Mouse (Mus musculus) liver, embryonic 18 days (tissue): ENCODE data around the gene Ndfip2. TPM values are rescaled to one million over a fixed set of nuclear protein-coding genes. Genes with fewer than 3 reads are reported as not detected.

Experiments used
- polyA plus RNA-seq: library from polyadenylated mRNA; depleted of rRNA; stranded (reverse); fragments of >200 nt; gene quantifications from 2 replicates; pipeline ENCODE4 v1.2.3, GENCODE M21; 2012; rRNA removed

Ndfip2 gene
- 36.5 and 37.3 TPM in 2 replicates for polyA plus RNA-seq

GRCm38 (mm10) chr14:105258379-105259034, at the start of gene Ndfip2:
Ndfip2 (plus strand) TSS chr14:105258573.

Other genes starting within 250 kb of the Ndfip2 start
- 10.2 and 12.1 TPM in 2 replicates for gene Rbm26, start 81.2 kb upstream of the Ndfip2 start, polyA plus RNA-seq